Mouse (Mus musculus) cerebellum, postnatal 36 days (tissue): ENCODE data around the gene Gm20388.

Experiments used
- DNase-seq, 2 experiments: peaks; one replicate each; pipeline ENCODE4 v3.0.0; 2021 to 2022; ENCODE audit warnings: mixed read lengths in 2 of 2

Gm20388 gene

GRCm38 (mm10) chr8:120131158-120131557 lies 220.5 kb downstream of the Gm20388 start:
- no peak for DNase-seq

- DNase-seq, result peak; percentile 93 to 95
Observed at GRCm38 (mm10) chr8:120133169-120133568, 222.5 kb downstream of the Gm20388 start.

GRCm38 (mm10) chr8:120135687-120136086 lies 225.0 kb downstream of the Gm20388 start:
- no peak for DNase-seq

- DNase-seq, result peak; percentile 56 to 59
Observed at GRCm38 (mm10) chr8:120136618-120137017, 226.0 kb downstream of the Gm20388 start.

GRCm38 (mm10) chr8:120138958-120139357 lies 228.3 kb downstream of the Gm20388 start:
- DNase-seq, result no peak

GRCm38 (mm10) chr8:120140769-120141168 lies 230.1 kb downstream of the Gm20388 start:
- no peak for DNase-seq

- DNase-seq, result peak in 1 of 2 experiments; percentile 34
Observed at GRCm38 (mm10) chr8:120143911-120144651, 233.4 kb downstream of the Gm20388 start.

GRCm38 (mm10) chr8:120144652-120145301 lies 234.1 kb downstream of the Gm20388 start:
- peak; percentile 53 to 60 for DNase-seq

- DNase-seq, result no peak
Observed at GRCm38 (mm10) chr8:120146051-120146450, 235.4 kb downstream of the Gm20388 start.

GRCm38 (mm10) chr8:120150028-120150427 lies 239.4 kb downstream of the Gm20388 start:
- DNase-seq, result no peak

- DNase-seq, result no peak
Observed at GRCm38 (mm10) chr8:120151151-120151550, 240.5 kb downstream of the Gm20388 start.

- no peak for DNase-seq
Observed at GRCm38 (mm10) chr8:120152636-120153035, 242.0 kb downstream of the Gm20388 start.

- DNase-seq, result peak; percentile 70 to 71
Observed at GRCm38 (mm10) chr8:120160366-120160765, 249.7 kb downstream of the Gm20388 start.

GRCm38 (mm10) chr8:120161658-120162403 lies 251.2 kb downstream of the Gm20388 start:
- no peak for DNase-seq

GRCm38 (mm10) chr8:120162404-120162752 lies 251.7 kb downstream of the Gm20388 start:
- DNase-seq, result no peak

- DNase-seq, result no peak
Observed at GRCm38 (mm10) chr8:120163376-120163775, 252.7 kb downstream of the Gm20388 start.

- DNase-seq, result no peak
Observed at GRCm38 (mm10) chr8:120164026-120164425, 253.4 kb downstream of the Gm20388 start.

- peak; percentile 71 to 76 for DNase-seq
Observed at GRCm38 (mm10) chr8:120167136-120167535, 256.5 kb downstream of the Gm20388 start.

GRCm38 (mm10) chr8:120167821-120168220 lies 257.2 kb downstream of the Gm20388 start:
- DNase-seq, result peak; percentile 48 to 50

GRCm38 (mm10) chr8:120169119-120169518 lies 258.5 kb downstream of the Gm20388 start:
- no peak for DNase-seq

- DNase-seq, result no peak
Observed at GRCm38 (mm10) chr8:120173195-120173594, 262.6 kb downstream of the Gm20388 start.

- no peak for DNase-seq
Observed at GRCm38 (mm10) chr8:120174606-120175005, 264.0 kb downstream of the Gm20388 start.

- no peak for DNase-seq
Observed at GRCm38 (mm10) chr8:120176605-120177004, 266.0 kb downstream of the Gm20388 start.
